Mouse (Mus musculus): ENCODE data around the gene Ffar3.

- TF ChIP-seq EP300 (IDR thresholded peaks at IDR 0.05; ENCODE audit: low read depth) = no peak
- no peak for TF ChIP-seq CTCF (IDR thresholded peaks at IDR 0.05; ENCODE audit: low read depth)
Observed at GRCm38 (mm10) chr7:30812291-30812807, 43.6 kb downstream of the Ffar3 start.

All from liver, embryonic 14.5 days (tissue).